Mouse (Mus musculus): ENCODE data around the gene B230217C12Rik.

Gene B230217C12Rik

DNA sequence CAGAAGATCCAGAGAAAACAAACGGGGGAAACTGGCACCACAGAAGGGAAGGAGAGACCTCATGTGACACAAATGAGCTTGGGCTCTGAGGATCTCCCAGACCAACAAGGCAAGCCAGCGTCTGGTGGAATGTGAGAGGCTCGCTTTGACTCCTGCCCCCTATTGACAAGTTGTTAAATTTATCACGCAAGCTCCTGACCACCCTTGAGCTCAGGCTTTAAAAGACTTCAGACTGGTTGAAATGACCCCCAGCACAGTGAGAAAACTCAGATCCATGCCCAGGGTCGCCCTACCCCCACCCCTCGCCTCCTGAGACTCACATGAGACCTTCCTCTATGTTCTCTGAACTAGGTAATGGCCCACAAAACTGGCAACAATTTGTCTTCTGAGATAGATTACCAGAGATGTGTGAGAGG is at the start of gene B230217C12Rik:
Gene B230217C12Rik, plus strand, starts transcription at position 242 of the 416 bp plus-strand sequence.
- peak; percentile 80 for DNase-seq (ENCODE audit: low read depth, low spot score)

DNA sequence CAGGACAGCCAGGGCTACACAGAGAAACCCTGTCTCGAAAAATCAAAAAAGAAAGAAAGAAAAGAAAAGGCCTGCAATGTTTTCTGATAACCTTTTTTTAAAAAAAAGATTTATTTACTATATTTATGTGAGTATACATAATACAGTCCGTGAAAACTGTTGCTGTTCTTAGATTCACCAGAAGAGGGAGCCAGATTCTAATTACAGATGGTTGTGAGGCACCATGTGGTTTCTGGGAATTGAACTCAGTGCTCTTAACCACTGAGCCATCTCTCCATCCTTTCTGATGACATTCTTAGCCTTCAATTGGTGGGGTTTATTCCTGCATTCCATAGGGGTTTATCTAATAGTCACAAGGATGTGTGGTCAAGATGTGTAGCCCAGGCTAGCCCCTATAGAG is 47.4 kb upstream of the B230217C12Rik start:
- peak; percentile 83 for DNase-seq (ENCODE audit: low read depth, low spot score)

DNA sequence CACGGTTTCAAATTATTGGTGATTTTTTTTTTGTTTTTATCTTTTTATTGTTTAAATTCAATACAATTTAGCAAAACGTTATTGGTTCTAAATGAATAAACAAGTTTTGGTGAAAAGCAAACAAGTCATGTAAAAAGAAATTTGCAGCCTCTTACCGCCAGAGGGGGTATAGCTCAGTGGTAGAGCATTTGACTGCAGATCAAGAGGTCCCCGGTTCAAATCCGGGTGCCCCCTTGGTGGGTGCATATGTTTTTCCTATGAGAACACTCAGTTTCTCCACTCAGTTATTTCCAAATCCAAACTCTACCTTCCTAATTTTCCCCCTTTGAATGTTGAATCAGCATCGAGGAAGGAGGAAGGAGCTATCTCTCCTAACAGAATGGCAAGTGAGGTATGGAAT is 43.7 kb upstream of the B230217C12Rik start:
- peak; percentile 77 for DNase-seq (ENCODE audit: low read depth, low spot score)

DNA sequence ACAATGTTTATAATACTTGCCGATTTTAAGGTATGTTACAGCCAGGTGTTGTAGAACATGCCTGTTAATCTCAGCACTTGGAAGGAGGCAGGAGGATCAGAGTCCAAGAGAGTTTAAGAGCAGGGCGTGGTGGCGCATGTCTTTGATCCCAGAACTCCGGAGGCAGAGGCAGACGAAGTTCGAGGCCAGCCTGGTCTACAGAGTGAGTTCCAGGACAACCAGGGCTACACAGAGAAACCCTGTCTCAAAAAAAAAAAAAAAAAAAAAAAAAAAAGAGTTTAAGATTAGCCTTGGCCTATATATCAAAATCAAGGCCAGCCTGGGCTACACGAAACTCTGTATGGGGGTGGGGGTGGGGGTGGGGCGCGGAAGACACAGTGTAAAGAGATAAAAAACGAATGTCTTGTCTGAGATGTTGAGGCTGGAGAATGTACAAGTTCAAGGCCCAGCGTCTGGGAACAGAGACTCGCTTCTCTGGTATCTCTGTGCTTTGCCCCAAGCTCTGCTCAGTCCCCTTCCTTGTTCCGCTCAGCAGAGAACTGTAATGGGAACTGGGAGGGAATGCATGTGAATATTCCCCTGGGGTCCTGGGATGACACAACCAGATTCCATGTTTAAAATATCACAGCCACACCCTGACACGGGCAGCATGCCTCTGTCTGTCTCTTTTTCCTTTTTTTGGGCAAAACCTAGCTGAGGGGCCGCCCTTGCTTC is 43.1 kb upstream of the B230217C12Rik start:
- peak; percentile 74 for DNase-seq (ENCODE audit: low read depth, low spot score)

DNA sequence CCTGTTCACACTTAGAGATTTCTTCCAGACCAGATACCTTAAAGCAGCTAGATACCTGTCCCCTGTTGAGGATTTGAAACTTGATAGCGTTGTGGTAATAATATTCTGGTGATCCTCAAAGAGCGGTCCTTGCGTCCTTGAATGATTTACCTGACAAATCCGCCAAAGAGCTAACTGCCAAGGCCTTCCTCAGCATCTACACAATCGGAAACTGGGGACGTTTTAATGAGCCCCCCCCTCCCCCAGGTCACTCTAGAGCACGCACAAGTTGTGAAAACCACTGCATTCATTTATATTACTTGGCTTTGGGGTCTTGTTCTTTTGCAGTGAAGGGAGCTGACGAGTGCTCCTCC is 42.5 kb upstream of the B230217C12Rik start:
- no peak for DNase-seq (ENCODE audit: low read depth, low spot score)

DNA sequence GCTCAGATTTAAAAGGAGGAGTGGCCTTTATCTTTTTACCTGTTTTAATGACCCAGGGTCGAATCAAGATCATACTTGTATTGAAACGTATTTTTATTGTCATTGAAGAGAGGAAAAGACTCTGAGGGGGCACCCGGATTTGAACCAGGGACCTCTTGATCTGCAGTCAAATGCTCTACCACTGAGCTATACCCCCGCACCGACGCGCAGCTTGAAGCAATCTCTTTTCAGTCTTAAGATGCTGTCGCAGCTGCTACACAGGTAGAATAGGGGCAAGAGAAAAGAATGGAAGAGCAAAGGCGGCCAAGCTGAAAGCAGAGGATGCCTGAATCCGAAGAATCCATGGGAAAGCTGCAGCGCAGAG is 41.8 kb upstream of the B230217C12Rik start, which contains the start of gene Lasp1:
Gene Lasp1, plus strand, starts transcription at position 219 of the 364 bp plus-strand sequence.
- peak; percentile 90 for DNase-seq (ENCODE audit: low read depth, low spot score)

DNA sequence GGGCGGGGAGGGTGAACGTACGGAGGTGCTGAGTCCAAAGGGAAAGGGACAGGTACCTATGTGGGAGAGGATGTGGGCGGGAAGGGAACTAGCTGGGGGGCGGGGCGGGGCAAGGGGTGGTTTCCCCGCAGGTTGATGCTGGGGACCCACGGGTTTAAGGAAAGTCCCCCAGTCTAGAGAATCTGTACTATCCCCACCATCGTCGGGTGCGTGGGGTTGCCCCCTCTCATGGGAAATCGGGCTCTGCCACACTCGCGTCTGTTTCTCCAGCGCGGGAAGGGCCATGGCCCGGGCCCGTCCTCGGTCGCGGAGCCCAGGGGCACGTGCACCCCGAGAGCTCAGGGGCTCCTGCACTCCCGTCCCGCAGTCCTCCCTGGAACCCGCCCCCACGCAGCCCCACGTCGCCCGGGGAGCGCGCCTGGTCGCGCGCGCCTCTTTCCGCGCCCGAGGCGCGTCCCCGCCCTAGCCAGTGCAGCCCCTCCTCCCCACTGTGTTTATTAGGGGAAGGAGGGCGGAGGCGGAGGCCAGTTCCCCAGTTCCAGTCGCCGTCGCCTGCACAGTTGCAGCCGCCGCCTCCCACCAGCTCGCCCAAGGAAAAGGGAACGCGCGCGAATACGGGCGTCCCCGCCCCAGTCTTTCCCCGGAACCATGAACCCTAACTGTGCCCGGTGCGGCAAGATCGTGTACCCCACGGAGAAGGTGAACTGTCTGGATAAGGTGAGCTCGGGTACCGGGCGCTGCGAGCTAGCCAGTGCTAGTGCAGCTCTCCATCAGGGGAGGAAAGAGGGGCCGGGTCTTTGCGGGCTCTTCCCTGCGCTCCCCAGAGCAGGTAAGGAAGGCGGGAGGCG is 41.2 kb upstream of the B230217C12Rik start:
- DNase-seq (ENCODE audit: low read depth, low spot score), result peak; percentile 90

DNA sequence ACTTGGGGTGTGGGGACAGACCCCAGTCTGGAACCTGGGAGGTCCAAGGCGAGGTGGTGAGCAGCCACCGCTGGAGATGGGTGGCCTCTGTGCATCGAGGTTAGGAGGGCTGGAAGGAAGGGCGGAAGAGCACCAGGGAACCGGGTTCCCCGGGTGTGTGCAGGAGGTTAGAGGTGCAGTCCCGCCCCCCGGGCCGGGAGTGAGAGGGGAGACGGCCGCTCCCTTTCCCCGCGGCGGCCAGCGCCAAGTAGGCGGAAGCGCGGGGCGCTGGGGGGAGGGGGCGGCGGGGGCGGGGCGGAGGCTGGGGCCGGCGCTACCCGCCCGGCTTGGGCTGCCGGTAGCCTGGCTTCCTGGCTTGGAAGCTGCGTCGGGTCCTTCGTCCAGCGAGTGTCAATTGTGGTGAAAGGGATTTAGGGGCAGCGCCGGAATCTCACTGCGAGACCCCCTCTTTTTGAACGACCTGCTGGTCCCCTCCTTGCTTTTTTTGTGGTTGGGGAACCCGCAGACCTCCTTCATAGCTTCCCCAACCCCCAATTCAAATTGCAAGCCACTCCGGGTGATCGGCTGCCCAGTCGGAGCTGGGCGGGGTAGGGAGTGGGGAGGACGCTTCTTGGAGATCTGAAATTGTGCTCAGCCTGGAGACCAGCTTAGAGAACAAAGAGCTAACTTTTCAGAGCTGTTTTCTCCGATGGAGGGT is 40.4 kb upstream of the B230217C12Rik start:
- peak; percentile 73 for DNase-seq (ENCODE audit: low read depth, low spot score)

DNA sequence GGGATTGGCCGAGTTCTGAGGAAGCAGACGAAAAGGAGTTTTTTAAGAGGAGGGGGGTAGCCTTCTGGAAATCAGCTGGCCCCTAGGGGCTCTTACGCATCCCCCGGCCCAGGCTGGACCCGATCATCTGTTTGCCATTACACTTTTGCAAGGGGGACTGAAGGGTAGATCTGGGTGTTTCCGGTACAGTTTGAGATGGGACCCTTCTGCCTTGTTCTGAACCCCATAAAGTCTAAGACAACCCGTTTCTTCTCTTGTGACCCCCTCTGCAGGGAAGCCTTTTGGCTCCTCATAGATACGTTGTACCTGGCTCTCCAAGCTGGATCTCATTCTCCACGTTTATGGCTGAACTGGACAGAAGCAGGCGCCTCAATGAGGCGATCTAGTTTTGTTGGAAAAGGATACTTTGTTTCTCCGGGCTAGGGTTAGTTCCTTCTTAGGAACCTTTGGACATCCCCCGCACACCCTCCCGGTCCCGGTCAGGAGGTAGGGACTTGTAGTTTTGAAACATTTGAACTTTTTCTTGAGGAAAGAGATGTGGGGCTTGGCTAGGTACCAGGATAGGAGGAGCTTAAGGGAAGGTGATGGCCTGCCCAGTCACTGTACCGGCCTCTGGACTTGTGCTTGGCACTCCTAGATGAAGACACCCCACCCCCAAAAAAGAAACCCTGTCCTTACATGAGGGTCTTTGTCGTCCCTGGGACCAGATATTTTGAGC is 39.7 kb upstream of the B230217C12Rik start:
- DNase-seq (ENCODE audit: low read depth, low spot score), result no peak

DNA sequence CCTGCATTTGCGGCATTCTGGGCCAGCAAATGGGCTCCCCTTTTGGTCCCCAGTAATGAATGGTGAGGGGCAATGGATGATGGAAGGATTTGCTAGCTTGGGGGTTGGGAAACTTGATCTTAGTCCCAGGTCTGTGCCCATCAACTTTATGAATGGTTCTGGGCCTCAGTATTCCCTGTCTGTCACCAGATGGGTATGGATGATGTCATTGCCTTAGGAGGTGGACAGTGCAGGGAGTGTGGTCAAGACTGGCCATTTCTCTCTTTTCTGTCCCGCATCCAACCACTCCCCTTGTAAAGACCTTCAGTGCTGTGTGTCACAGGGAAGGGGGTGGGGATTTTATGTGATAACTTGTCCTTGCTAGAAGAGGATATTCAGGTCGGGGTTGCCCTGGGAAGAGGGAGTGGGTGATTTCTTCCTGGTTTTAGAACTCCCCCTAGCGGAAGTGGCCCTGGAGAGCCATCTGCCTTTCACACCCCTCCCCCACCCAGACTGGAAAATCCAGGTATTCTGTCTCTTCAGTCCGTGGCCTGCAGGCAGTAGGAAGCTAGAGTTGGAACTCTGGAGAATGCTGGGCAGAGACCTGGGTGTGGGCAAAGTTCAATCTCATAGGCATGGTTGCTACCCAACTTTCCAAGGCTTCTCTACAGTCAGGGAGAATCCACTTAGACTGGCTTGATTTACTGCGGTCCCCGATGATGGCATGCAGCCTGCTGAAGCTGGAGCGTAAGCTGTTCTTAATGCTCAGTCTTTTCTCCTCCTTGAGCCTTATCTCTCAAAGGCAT is 39.0 kb upstream of the B230217C12Rik start:
- DNase-seq (ENCODE audit: low read depth, low spot score), result peak; percentile 84

DNA sequence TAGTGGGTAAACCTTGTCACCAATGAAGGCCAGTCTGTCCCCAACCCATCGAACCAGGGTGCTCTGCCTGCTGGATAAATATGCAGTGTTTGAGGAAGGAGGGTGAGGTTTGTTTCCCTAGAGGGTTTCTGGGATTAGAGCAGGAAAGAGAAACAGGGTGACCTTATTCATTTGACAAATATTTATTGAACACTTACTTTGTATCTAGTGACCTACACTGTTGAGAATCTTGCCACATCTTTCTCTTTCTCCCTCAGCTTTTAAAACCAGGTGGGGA is 38.4 kb upstream of the B230217C12Rik start:
- no peak for DNase-seq (ENCODE audit: low read depth, low spot score)

DNA sequence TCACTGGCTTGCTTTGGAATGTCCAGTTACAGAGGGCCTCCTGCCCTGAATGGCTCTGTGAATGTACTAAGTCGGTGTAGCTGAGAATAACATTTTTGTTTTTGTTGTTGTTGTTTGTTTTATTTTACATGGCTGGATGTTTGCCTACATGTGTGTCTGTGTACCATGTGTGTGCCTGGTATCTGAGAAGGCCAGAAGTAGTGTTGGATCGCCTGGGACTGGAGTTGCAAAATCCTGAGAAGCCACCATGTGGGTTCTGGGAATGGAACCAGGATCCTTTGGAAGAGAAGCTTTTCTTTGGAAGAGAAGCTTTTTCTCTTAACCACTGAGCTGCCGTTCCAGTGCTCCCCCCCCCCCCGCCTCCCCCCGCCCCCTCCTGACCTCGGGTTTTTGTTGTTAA is 38.1 kb upstream of the B230217C12Rik start:
- DNase-seq (ENCODE audit: low read depth, low spot score), result no peak

DNA sequence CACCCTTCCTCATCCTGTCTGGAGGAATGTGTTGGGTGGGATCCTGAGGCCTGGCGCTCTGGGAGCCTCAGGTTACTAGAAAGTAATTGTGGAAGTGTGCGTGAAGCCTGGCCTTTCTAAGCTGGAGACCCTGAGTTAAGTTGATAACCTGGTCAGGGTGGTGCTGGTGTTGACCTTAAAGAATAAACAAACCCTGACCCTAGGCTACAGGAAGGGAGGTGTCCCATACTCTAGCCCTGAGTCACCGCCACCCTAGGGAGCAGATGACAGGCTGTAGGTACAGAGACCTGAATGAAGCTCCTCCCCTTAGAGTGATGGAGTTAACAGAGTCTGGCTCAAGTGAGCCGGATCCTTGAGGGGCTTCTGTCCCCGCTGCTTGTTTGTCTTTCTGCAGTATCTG is 36.7 kb upstream of the B230217C12Rik start:
- DNase-seq (ENCODE audit: low read depth, low spot score), result no peak

DNA sequence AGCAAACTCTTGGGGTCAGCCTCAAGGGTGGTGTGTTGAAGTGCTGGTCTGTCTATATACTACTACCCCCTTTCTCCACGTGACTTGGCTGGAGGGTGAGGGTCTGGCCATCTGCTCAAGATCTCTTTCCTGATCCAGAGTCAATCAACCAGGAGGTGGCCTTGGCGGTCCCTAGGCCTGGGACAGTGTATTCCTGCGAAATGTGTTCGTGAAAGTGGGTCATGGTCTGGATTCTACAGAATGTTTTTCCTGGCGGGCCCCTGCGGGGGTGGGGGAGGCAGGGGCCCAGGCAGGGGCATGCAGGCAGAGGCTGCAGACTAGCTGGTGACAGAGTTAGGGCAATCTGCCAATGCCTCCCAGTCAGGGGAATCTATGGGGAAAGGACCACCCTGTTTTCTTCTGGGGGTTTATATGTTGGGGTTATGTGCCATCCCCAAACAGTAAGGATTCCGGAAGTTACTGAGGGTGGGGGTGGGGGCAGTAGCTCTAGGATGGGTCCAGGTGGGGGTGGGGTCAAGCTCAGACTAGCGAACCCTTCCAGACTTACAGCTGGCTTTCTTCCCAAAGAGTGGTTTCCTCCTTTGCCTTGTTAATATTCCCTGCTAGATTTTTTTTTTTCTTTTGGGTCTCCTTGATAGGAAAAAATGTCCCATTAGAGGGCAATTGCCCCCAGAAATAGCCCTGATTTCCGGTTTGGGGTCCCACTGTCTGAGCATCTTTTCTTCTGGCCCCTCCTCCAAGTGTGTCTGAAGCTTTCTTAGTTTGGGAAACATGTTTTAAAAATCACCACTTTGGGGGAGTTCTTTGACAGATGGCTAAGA is 35.5 kb upstream of the B230217C12Rik start:
- DNase-seq (ENCODE audit: low read depth, low spot score), result no peak

DNA sequence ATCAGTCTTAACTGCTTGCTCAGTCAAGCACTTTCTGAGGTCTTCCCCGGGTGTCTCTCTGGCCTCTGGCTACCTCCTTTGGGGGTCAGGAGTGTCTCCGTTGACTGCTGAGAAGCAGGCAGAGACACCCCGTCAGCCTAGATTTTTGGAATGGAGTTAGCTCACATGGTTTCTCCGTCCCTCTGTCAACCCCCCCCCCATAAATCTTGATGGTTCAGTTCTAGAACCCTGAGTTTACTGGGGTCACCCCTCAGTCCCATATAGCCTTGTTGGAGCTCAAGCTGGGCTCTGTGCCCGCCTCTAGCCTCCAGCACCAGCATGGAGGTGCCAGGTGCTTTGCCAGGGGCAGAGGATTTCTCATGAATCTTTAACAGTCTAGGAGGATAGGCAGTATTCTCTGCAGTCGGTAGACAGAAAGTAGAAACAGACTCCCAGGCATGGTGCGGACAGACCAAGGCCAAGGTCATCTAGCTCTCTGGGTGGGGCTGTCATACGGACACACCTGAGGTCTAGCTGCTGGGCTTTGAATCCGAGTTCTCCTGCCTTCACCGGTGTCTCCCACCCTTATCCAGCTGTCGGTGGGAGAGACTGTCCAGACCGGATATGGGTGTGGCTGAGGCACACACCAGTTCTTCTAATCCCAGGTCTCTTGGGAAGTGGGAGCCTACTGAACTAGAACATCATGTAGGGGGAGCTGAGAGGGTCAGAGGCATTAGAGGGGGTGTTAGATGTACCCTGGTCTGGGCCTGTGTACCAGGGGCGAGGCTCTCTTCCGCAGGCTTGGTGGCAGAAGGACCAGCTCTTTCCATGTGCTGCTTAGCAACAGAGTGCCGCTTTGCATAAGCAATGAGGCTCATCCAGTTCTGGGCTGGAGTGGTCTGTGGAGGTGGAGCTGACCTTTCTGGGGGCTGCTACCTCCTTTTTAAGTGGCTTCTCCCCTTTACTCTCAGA is 34.6 kb upstream of the B230217C12Rik start:
- DNase-seq (ENCODE audit: low read depth, low spot score), result peak; percentile 64

DNA sequence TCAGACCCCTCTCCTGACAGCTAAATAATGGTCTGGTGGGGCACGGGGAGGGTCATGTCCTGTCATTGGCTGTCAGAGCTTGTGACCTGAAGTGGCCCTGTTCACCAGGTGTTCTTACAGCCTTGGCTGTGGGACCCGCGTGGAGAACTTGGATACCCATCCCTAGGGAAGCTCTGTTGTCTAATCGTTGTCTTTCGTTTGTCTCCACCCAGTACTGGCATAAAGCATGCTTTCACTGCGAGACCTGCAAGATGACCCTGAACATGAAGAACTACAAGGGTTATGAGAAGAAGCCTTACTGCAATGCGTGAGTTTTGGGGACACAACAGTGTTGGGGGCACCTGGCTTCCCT is 34.0 kb upstream of the B230217C12Rik start:
- no peak for DNase-seq (ENCODE audit: low read depth, low spot score)

DNA sequence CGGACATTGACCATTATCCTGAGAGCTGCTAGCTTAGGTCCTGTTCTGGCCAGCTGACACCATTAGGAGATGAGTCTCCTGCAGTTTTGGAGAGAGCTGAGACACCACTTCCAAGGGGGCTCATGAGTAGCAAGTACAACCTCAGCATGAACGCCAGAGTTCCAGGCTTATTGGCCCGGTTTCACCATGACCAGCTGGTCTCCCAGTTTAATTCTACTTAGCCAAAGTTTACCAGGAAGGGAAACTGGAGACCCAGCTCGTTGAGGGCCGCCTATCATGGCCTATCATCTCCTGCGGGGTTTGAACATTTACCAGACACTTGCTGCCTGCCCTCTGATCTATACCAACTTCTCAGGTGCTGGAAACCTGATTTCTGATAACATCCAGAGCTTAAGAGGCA is 33.0 kb upstream of the B230217C12Rik start:
- DNase-seq (ENCODE audit: low read depth, low spot score), result no peak

DNA sequence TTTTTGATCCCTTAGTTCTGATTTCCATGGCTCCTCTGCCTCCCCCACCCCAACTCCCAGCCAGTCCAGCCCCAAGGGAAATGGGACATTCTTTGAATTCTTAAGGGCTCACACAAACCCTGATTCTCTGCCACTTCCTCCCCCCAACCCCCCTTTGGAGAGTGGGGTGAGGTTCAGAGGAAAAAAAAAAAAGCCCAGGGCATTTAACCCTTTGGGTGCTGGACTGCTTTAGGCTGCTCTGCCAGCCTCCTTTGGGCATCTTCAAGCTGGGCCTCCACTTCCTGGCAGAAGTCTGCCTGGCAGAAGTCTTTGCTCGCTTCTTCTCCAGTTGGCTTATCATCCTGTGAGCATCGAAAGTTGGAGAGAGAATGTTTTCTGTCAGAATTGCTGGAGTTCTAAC is 32.5 kb upstream of the B230217C12Rik start:
- peak; percentile 71 for DNase-seq (ENCODE audit: low read depth, low spot score)

DNA sequence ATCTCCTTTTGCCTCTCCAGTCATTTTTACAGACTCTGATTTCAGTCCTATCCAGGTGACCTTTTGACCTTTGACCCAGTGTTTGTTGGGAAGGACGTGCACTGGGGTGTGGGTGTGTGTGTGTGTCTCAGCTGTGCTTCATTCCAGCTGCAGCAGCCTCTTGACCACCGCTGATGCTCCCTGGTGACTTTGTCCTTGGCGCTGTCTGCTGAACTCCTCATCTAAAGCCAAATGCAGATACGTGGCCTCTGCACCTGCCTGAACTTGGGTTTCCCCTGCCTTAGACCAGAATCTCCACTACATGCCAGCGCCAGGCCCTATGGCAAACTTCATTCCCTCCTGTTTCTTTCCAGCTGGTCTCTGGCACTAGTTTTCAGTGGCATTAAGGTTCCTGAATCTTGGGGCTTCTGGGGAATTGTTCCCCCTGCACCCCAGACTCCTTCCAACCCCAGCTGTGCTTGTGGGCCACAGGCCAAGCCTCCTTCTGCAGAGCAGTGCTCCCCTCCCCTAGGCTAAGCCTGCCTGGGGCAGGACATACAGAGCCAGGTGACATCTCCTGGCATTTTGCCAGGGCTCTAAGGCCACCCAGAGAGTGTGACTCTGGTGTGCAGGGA is 31.9 kb upstream of the B230217C12Rik start:
- DNase-seq (ENCODE audit: low read depth, low spot score), result peak; percentile 80
